Mouse (Mus musculus) ovary, adult 18-20 months (tissue): Measurements from ENCODE around the gene Adprhl1.
A peak's percentile ranks its signal among the peaks of the same experiment; 100 is the strongest.

ENCODE experiments used
- DNase-seq: peaks from one replicate; pipeline ENCODE4 v3.0.0; 2022; ENCODE audit warnings: low spot score, mixed read lengths

Adprhl1 gene

DNA sequence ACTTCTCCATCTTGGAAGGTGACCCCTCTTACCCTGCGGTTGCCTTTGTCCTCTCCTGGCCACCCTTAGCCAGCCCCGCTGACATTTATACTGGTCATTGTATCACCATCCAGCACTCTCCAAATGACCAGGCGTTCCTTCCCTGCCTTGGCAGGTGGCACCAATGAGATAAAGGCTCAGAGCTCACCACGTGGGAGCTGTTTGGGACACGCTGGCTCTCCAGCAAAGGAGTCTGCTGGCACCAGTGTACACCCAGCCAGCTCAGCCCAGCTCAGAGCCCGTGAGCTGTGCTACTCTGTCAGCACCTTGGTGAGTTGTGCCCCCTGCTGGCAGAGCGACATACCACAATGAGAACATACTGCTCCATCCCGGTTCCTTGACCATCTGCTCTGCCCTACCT lies at the start of gene Adprhl1:
Gene Adprhl1 (minus strand): TSS at position 144 of the 400 bp plus-strand sequence.
- peak; percentile 45 for DNase-seq

DNA sequence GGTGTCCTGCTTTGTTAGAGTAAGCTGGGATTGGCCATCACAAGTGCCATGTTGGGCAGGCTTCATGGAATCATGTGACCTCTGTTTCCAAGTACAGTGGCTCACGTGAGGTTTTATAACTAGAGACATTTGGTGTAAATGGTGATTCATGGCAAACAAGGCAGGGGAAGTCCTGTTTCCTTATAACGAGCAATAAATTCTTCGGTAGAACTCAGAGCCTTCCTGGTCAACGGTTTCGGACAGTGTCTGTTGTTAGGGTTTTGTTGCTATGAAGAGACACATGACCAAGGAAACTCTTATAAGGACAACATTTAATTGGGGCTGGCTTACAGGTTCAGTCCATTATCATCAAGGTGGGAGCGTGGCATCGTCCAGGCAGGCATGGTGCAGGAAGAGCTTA lies 47.1 kb upstream of the Adprhl1 start:
- no peak for DNase-seq

DNA sequence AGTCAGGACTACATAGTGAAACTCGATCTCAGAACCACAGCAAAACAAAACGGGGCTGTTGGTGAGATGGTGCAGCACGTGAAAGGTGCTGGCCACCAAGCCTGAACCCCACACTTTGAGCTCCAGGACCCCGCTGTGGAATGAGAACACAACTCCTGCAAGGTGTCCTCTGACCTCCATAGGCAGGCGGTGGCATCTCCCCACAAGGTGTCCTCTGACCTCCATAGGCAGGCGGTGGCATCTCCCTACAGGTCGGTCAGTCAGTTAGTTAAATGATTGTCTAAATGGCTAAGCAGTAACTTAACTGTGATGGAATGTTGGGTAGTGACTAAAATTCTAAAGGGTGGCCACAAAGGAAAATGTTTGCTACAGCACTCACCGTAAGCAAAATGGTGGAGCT lies 45.6 kb upstream of the Adprhl1 start:
- DNase-seq = no peak

DNA sequence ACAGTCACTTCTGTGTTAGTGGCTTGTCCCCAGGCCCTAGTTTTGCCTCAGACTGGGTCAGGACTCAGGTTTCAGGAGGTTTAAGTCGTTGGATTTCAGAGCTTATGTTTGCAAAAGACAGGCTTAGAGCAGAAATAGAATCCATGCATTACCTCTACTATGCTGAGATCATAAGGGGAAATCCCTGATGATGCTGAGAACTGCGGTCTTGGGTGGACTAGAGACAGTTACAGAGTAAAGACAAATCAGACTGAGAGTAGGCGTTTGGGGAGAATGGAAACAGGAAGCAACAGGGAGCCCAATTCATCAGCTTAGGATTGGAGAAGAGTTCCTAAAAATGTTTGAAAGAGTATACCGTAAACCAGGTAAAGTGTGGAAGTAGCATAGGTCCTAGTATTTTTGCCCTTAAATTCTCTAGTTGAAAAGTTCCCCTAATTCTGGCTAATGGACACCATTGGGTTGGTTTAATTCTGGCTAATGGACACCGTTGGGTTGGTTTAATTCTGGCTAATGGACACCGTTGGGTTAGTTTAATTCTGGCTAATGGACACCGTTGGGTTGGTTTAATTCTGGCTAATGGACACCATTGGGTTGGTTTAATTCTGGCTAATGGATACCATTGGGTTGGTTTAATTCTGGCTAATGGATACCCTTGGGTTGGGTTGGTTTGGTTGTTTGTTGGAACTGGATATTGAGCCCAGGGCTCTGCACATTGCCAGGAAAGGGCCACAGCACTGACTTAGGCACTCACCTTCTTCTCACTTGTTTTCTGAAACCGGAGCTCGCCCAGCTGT lies 39.9 kb upstream of the Adprhl1 start:
- no peak for DNase-seq

DNA sequence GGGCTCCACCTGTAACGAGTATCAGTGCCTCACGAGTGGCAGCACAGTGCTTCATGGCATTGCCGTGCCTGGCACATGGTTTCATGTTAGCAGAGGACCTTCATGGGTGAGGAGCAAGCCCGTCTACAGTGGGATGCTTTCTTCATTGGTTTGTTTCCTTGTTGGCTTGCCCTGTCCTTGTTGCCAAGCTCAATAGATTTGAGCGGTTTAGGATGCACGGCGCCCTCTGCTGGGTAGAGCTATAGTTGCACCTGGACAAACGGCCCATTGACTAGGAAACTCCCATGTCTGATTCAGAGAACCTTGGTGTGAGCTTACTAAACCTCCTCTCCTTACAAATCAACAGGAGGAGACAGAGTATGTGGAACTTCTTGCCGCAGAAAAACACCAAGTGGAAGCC lies 38.4 kb upstream of the Adprhl1 start:
- peak; percentile 47 for DNase-seq

DNA sequence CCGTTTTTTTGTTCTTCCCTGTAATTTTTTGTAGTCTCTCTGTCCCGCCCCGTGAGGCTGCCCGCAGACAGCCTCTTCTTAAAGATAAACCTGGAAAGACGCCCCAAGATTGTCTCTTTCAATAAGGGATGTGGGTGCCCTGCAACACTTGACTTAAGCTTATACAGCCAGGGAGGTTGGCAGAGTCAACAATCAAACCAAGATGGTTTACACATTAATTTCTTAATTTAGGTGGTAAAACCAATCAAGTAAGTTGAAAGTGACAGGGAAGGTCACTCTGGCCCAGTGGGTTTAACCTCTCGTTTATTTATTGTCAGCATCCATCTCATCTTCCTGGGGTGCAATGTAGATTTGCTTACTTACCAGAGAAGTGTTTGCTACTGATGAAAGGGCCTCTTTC lies 34.7 kb upstream of the Adprhl1 start:
- no peak for DNase-seq

DNA sequence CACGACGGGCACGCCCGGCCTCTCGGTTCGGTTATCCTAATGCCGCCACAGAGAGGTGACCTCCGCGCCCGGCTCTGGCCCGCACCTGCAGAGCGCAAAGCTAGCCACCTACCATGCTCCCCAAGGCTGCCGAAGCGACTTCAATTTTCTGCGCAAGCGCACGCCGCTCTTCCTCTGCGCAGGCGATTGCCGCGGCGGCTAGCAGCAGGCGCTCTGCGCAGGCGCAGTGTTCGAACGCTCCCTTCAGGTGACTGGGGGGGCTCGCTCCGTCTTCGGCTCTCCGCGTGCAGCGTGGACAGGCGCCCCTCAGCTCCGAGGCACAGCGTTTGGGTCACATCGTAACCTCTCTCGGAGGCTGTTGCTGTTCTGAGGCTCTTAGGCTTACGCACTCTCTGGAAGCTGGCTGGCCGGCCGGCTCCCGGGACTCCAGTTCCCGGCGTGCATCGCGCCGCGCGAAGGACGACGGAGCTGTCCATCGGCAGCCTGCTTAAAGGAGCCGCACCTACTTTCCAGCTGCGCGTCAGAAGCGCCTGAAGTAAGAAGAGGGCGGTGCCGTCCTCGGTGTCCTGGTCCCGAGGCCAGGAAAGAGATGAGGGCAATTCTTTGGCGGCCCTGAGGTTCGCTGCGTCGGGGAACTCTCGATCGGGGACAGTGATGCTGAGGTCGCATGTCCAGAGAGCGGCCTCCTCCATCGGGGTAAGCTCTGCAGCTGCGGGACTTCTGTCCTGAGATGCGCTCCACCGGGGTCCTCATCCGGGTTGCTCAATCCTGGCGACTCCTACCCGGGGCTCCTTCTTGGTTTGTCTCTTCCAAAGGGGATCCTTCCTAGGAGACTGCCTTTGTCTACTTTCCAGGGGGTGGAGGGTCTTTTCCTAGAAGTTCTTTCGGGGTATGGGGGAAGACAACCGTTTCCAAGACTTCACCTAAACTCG lies 34.0 kb upstream of the Adprhl1 start, which contains the start of the genes Dcun1d2 and Tmco3:
Gene Dcun1d2 (minus strand): TSS at position 440 of the 932 bp plus-strand sequence.
Gene Tmco3 (plus strand): TSS at position 499 of the 932 bp plus-strand sequence.
- DNase-seq = peak; percentile 91

DNA sequence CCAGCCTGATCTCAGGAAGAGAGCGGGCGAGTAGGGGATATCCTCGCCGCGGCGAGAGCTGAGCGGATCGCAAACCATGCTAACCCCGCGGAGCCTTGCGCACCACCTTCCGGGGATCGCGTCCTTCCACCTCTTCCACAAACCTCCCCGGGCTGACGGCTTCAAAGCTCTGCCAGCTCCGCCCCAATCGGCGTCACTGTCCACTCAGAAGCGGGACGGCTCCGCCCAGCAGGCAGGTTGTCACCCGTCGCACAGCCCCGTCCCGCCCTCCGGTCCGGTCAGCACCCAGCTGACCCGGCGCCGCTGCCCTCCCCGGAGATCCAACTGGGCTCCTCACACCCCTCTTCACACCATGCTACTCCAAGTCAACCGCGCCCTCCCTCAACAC lies 33.3 kb upstream of the Adprhl1 start:
- peak; percentile 87 for DNase-seq

DNA sequence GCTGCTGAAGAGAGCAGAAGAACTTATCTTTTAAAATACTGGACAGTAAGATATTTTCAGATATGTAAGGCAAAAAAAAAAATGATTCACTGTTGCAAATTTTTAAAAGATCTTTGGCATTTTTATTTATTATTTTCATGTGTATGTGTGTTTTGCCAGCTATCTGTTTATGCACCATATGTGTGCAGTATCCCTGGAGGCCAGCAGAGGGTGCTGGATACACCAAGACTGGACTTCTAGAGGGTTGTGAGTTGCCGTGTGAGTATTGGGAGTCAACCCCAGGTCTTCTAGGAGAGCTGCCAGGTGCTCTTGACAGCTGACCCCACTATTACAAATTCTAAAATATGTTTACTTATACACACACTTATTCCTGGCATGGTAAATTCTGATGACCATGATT lies 29.2 kb upstream of the Adprhl1 start:
- no peak for DNase-seq

DNA sequence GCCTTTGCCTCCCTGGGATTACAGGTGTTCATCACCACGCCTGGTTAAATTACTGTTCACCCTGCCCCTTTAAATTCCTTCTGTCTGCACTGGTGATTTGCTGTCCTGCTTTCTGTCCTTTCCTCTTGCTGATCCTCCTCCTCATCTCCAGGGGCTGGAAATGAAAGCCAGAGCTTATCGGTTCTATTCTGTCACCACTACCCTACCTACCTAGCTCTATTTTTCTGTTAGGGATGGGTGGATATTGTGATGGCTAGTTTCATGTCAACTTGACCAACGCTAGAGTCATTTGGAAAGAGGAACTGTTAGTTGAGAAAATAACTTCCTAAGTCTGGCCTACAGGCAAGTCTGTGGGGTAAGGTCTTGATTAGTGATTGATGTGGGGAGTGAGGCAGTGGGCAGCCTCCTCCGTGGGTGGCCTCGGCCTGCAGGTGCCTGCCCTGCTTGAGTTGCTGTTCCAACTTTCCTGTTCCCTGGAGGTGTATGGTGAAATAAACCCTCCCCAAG lies 23.0 kb upstream of the Adprhl1 start:
- DNase-seq = no peak

DNA sequence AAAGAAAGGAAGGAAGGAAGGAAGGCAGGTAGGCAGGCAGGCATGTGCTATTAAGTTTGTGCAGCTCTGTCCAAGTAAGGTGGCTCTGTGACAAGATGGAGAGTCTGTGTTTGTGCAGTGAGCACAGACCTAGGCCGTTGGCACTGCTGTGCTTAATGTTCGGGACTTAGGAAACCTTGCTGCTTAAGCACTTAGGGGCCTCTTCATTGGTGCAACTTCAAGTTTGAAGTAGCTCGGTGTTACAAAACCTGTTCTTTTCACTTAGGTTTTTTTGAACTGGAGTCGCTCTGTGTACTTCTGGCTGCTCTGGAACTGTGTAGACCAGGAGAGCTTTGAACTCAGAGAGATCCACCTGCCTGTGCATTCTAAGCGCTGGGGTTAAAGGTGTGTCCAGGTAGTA lies 18.9 kb upstream of the Adprhl1 start:
- no peak for DNase-seq

DNA sequence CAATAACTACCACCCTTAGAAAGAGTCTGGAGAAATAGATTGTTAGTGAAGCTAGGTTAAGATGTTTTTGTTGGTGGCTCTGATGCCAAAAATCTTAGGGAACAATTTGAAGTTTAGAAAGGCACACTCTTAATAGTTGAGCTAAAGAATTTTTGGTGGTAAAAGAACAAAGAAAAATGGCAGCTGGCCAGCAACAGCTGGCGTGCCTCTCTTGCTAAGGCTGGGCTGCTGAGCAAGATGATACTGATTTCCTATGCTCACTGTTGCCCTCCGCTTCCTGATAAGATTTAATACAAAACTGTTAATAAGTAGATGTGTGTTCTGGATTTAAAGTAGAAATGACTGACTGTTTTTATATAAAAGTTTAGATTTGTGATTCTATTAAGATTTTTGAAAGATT lies 13.6 kb upstream of the Adprhl1 start:
- no peak for DNase-seq

DNA sequence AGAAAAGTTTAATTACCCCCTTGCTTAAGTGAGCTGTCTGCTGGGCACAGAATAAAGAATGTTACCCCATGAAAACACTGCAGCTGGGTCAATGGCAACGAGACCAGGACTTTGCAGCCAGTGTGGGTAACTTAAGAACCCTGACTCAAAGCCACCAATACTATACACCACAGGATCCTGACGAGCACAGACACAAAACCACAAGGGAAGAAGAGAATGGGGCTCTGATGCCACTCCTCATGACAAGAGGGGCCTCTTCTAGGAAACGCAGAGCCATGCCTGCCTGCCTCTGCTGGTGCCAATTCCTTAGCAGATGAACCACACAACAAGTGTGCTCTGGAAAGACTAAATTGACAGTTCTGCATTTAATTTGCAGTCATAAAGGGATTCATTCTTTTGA lies 9.4 kb upstream of the Adprhl1 start:
- DNase-seq = no peak

DNA sequence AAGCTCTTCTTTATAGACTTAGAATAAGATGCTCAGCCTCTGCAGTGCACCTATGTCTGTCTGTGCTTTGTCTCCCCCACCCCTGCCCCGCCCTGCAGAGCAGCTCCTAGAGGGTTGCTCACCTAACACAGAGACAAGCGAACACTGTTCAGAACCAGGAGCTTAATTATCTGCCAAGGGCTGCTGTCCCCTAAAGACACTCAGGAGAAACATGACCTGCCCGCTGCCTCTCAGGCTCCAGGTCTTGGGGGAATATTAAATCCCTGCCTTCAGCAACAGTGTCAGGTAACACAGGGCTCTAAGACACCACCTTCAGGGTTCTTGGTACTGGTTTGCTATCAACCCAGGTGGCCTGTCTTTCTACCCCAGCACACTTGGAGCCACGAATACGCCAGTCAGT lies 549 bp downstream of the Adprhl1 start:
- no peak for DNase-seq

DNA sequence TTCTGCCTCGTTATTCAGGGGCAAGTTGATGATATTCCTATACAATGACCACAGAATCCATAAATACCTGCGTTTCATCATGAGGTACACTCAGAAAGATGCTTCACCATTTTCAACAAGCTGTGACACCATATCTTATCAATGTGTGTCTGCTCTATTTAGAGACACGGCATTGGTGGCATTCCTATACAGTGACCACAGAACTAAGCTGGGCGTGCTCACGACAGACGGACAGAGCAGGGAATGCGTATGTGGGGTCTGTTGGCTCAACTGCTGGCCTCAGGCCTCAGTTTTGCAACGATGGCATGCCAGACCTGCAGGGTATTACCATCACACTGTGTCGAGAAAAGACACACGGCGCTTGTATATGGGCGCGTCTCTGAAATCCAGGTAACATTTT lies 1.1 kb downstream of the Adprhl1 start:
- no peak for DNase-seq

DNA sequence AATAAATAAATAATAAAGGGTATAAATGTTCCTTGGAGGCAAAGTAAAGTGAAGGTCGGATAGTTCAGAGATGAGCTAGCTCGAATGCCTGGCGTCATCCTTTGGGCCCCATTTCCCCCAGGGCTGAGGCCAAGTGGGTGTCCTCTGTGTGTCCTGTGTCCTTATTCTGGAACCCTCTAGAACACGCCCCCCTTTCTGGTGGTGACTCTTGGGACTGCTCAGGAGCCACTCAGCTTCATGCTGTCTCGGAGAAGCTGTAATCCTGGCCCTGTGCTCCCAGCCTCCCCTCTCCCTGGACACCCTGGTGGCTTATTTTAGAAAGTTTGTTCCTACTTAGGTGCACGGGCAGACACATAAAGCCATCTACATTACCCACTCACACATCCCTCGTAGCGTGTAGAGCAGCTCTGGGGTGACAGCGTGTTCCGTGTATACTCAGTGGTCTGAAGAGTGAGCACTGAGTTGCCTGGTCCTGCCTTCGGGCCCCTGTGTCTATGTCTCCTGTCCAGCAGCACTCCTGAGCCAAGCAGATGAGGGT lies 9.6 kb downstream of the Adprhl1 start:
- DNase-seq = no peak

DNA sequence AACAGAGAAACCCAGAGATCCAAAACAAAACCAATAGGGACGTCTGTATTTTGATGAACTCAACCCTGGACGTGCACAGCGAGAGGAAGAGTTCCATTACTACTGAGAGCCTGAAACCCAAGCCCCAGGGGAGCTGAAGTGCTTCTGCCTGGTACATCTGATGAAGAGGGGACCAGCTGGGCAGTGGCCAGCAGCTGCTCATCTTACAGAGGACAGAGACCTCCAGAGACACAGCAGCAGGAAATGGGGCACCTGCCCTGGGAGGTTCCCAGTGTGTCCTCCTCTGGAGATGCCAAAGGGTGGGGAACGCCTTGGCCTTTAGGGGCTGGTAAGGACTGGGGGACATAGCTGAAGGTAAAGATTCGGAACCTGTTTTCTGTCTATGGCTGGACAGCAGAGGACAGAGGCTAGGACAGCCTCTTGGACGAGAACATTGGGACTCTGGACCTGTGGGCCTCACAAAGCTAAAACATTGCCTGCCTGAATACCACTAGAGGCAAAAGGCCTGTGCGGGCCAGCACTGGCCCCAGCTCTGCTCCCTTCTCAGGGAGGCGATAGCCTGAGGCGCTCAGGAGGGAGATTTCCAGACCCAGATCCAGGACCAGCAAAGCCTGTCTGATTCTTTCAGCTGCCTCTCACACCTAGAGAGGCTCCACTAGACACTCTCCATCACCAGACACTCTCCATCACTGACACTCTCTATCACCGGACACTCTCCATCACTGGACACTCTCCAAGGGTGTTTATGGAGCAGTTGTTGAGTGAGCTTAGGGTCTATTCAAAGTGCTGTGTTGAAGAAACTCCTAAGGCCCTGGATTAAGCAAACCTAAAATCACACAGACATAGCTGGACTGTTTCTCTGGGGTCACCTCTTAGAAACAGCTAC lies 10.7 kb downstream of the Adprhl1 start:
- no peak for DNase-seq

DNA sequence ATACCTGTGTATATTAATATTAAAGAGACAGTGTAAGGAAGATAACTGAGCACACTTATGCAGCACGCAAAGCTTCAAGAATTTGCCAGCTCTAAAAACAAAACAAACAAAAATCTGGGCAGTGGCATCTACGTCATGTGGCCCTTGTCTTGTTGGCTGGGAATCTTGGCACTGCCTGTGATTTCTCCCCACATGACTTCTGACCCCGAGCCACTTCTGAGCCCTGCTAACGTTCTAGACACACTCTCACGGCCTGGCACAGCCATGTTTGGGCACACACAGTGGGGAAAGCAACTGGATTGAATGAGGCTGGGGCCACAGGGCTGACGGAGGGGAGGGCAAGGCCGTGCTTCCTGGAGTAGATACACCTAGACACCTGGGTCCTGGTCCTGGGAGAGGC lies 13.3 kb downstream of the Adprhl1 start:
- DNase-seq = no peak

DNA sequence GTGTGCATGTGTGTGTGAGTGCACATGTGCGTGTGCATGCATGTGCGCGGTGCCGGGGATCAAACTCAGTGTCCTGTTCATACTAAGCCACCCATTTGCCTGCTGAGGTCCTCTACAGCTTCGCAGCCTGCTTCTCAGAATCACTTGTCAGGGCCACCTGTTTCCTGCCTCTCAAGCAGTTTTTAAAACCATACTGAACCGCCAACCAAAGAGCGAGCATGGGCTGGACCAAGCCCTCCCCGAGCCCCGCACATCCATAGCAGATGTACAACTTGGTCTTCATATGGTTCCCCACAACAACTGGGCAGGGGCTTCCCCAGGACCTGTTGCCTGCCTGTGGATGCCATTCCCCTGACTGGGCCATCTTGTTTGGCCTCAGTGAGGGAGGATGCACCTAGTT lies 13.9 kb downstream of the Adprhl1 start:
- no peak for DNase-seq

DNA sequence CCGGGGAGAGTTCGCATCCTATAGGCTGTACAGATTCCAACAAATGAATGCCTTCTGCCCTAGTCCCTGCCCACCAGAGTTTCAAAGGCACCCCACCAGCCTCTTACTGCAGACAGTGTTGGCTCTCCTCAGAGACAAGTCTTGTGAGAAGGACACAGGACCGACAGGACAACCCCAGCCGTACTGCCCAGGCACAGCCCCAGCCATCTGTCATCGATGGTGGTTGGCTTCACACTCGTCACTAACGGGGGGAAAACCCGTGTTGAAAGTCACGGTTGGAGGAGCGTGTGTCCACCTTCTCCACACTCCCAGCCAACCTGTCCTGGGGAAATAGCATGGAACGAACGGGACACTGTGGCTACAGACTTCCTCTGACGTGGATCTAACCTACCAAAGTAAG lies 19.2 kb downstream of the Adprhl1 start:
- DNase-seq = no peak

DNA sequence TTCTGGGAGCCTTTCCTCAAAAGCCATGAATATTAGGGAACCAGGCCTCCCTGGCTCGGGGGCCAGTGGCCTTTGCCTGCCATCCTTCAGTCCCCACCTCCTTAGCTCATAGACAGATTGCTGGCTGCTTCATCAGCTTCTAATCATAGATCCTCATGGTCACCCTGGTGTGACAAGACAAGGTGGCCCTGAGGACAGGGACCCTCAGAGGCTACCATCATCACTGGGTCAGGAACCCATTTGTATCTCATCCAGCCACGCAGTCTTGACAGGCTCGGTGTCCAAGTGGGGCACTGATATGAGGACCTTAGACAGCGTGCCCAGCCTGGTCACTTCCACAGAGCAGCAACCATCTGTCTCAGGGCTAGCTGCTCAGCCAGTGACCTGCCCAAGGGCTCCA lies 23.5 kb downstream of the Adprhl1 start:
- no peak for DNase-seq

DNA sequence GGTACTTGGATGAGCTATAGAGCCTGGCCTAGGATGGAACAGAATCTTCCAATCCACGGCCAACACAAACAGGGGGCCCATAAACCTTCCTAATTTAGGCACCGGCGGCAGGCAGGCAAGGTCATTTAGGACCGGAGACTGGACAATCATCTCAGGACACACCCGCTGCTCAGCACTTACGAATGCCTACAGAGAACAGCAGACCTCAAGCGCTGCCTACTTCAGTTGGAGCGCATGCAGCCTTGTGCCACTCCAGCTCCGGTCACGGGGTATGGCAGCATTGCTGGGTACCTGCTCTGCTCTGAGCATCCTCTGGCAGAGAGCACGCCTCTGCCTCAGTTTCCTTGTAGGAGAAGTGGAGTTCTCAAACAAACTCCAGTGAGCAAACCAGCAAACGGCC lies 24.2 kb downstream of the Adprhl1 start:
- DNase-seq = no peak
